Mouse (Mus musculus) stomach, postnatal 0 days (tissue): ENCODE results near the gene Kdm2b.

Experiments
- CTCF ChIP-seq: IDR thresholded peaks from 2 replicates; pipeline ENCODE4 v1.5.1; 2016; ENCODE audit warnings: antibody characterized with exemption, low read depth, mild to moderate bottlenecking, moderate library complexity
- EP300 ChIP-seq: optimal IDR thresholded peaks from 2 replicates; pipeline ENCODE3; 2016; ENCODE audit warnings: antibody characterized with exemption

- no peak for TF ChIP-seq EP300
- no peak for TF ChIP-seq CTCF
These were observed 89.0 kb downstream of the Kdm2b start for GRCm38 (mm10) chr5:122900558-122901171.
